Mouse (Mus musculus) limb, embryonic 15.5 days (tissue): Measurements from ENCODE around the gene Trabd2b. TPM values are rescaled to one million over a fixed set of nuclear protein-coding genes. Genes with fewer than 3 reads are reported as not detected.

ENCODE experiments used
- ATAC-seq: fragments of 200-750 bp; cut with Nextera tagmentation; 2 replicates; pipeline ENCODE4 v1.8.0; 2017; ENCODE audit warnings: low read depth, moderate TSS enrichment; ENCODE audit not compliant: insufficient number of reproducible peaks, low FRiP score, low TSS enrichment
- H3K27ac ChIP-seq: fragments of 300-500 bp; sonication (generic); 2 replicates; pipeline ENCODE4 v1.5.1; 2015; ENCODE audit warnings: moderate library complexity, mild to moderate bottlenecking, inconsistent platforms
- H3K27me3 ChIP-seq: fragments of 300-500 bp; sonication (generic); 2 replicates; pipeline ENCODE4 v1.6.1; 2015; ENCODE audit warnings: inconsistent platforms
- H3K36me3 ChIP-seq: fragments of 300-500 bp; sonication (generic); 2 replicates; pipeline ENCODE4 v1.6.1; 2015; ENCODE audit warnings: inconsistent platforms
- H3K4me1 ChIP-seq: fragments of 300-500 bp; sonication (generic); 2 replicates; pipeline ENCODE4 v1.6.1; 2015; ENCODE audit warnings: inconsistent platforms
- H3K4me2 ChIP-seq: fragments of 300-500 bp; sonication (generic); 2 replicates; pipeline ENCODE4 v1.6.1; 2015; ENCODE audit warnings: mild to moderate bottlenecking, inconsistent platforms
- H3K4me3 ChIP-seq: fragments of 300-500 bp; sonication (generic); 2 replicates; pipeline ENCODE4 v1.5.1; 2015; ENCODE audit warnings: mild to moderate bottlenecking, inconsistent platforms
- H3K9ac ChIP-seq: fragments of 300-500 bp; sonication (generic); 2 replicates; pipeline ENCODE4 v1.6.1; 2015; ENCODE audit warnings: inconsistent platforms
- H3K9me3 ChIP-seq: fragments of 300-500 bp; sonication (generic); 2 replicates; pipeline ENCODE4 v1.6.1; 2016; ENCODE audit warnings: inconsistent platforms
- WGBS: fragments of 180-500 bp; shearing (Covaris S2); methylation state at CpG from one replicate; pipeline ENCODE4 v1.1.7; 2015; 5-methylcytosine and 5-hydroxymethylcytosine counted together
- polyA plus RNA-seq: library from polyadenylated mRNA; unstranded; fragments of >200 nt; fragmentation: Nextera tagmentation; extraction: Ambion mirVana; gene quantifications from 2 replicates; pipeline ENCODE4 v1.2.1, GENCODE M21; 2015

Gene Trabd2b
- polyA plus RNA-seq, 1 experiment from 2014 or later, result 3.1 TPM

DNA sequence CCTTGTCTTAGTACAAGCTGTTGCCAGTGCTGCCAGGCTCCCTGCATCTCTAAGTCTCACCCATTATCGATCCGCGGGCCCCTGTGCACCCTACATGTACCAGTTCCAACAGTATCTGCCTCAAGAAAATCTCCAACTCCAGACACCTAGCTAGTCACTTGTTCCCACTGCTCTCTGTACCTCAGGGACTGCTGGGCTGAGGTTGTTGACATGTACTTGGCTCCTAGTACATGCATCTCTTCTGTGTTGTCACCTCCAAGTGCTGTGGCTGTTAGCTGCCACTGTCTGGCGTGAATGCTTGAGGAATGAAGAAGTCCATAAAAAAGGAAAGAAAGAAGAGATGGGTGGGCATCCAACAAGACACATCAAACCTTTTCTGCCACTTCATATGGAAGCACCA, 209.2 kb downstream of the Trabd2b start:
- H3K4me3 ChIP-seq, result no peak overlapping the region
- H3K27me3 ChIP-seq, result peaks cover 2% of the 10 kb centered on the region; the same call in 1 of the 2 replicates
- H3K9ac ChIP-seq, result no peak overlapping the region
- H3K36me3 ChIP-seq, result no peaks in the 10 kb centered on the region
- peaks cover 34% of the 10 kb centered on the region for H3K4me1 ChIP-seq
- no peaks in the 10 kb centered on the region for H3K9me3 ChIP-seq
- no peak for ATAC-seq
- H3K4me2 ChIP-seq, result no peak overlapping the region
- 93% methylated on average over 4 of the region's 4 CpGs for WGBS
- no peak overlapping the region for H3K27ac ChIP-seq

GRCm38 (mm10) chr4:114622929-114623328, 216.4 kb downstream of the Trabd2b start:
- Histone ChIP-seq H3K4me3 (no peak overlapping the region), H3K9me3 (no peaks in the 10 kb centered on the region), H3K27ac (no peak overlapping the region), H3K36me3 (no peaks in the 10 kb centered on the region), H3K9ac (no peak overlapping the region), H3K4me2 (no peak overlapping the region), H3K4me1 (peaks cover 28% of the 10 kb centered on the region), H3K27me3 (peaks cover 7% of the 10 kb centered on the region; the same call in 1 of the 2 replicates)
- no peak for ATAC-seq
- 69% methylated on average over 5 of the region's 5 CpGs for WGBS

- Histone ChIP-seq H3K4me1 (peaks cover 28% of the 10 kb centered on the region), H3K4me2 (no peak overlapping the region), H3K27me3 (peaks cover 7% of the 10 kb centered on the region; the same call in 1 of the 2 replicates), H3K9ac (no peak overlapping the region), H3K4me3 (no peak overlapping the region), H3K9me3 (no peaks in the 10 kb centered on the region), H3K27ac (peak overlapping the region; percentile 61), H3K36me3 (no peaks in the 10 kb centered on the region)
- WGBS, result 26% methylated on average over 3 of the region's 3 CpGs
- no peak for ATAC-seq
Observed at GRCm38 (mm10) chr4:114624114-114624910, 217.8 kb downstream of the Trabd2b start.

- Histone ChIP-seq H3K4me3 (no peak overlapping the region), H3K4me2 (no peak overlapping the region), H3K27me3 (peaks cover 7% of the 10 kb centered on the region; the same call in 1 of the 2 replicates), H3K9me3 (no peaks in the 10 kb centered on the region), H3K36me3 (no peaks in the 10 kb centered on the region), H3K4me1 (peaks cover 28% of the 10 kb centered on the region), H3K27ac (peak overlapping the region; percentile 28; the same call in 1 of the 2 replicates), H3K9ac (no peak overlapping the region)
- ATAC-seq, result no peak
- WGBS, result 35% methylated on average over 4 of the region's 4 CpGs
Observed at GRCm38 (mm10) chr4:114625357-114625756, 218.8 kb downstream of the Trabd2b start.

DNA sequence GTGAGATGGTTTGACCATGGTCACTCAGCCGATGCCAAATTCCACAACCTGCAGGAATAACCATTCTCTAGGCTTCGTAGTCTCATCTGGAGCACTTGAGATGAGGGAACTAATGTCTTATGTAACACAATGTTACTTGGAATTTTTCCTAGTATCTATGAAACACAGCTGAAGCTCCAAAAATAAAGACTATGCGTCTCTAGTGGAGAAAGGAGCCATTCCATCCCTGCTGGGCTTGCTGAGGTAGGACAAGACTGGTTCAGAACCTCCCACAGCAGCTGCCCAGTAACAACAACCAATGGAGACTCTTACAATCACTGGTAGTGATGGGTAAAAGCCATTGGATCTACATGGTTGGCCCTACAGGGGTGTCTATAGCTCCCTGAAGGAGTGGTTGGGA, 219.4 kb downstream of the Trabd2b start:
- peaks cover 28% of the 10 kb centered on the region for H3K4me1 ChIP-seq
- H3K4me2 ChIP-seq, result no peak overlapping the region
- no peak overlapping the region for H3K9ac ChIP-seq
- no peak overlapping the region for H3K4me3 ChIP-seq
- H3K36me3 ChIP-seq, result no peaks in the 10 kb centered on the region
- H3K27me3 ChIP-seq, result peaks cover 5% of the 10 kb centered on the region; the same call in 1 of the 2 replicates
- H3K9me3 ChIP-seq, result no peaks in the 10 kb centered on the region
- ATAC-seq, result no peak
- WGBS, result 67% methylated on average over 3 of the region's 3 CpGs
- H3K27ac ChIP-seq, result no peak overlapping the region

DNA sequence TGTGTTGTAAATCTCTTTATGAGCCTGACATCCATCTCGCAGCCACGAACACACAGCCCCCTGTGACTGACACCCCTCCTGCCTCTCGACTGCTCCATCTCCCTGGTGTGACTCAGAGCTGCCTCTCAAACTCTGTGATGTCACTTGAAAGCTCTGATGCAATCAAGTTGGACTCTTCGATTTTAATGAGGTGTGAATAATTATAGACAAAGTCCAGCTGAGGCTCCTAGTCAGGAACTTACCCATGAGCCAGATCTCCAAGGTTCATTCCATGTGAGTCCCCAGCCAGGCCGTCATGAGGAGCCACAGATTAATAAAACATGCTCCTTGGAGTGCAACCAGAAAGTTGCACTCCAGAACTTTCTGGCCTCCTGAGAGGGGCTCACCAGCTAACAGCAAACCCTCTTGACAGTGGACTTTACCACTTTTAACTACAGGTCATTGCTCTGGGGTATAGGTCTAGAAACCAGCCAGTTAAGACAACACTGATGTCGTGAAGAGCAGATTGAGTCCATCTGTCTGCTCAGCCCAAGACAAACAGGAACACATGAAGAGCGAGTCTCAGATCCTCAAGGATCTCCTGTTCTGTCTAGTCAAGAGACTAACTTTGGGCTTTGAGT, 221.3 kb downstream of the Trabd2b start:
- no peaks in the 10 kb centered on the region for H3K9me3 ChIP-seq
- peaks cover 28% of the 10 kb centered on the region for H3K4me1 ChIP-seq
- no peaks in the 10 kb centered on the region for H3K36me3 ChIP-seq
- H3K27me3 ChIP-seq, result peaks cover 10% of the 10 kb centered on the region; the same call in 1 of the 2 replicates
- 46% methylated on average over 7 of the region's 7 CpGs for WGBS
- no peak overlapping the region for H3K27ac ChIP-seq
- H3K4me2 ChIP-seq, result no peak overlapping the region
- H3K4me3 ChIP-seq, result no peak overlapping the region
- ATAC-seq, result no peak
- no peak overlapping the region for H3K9ac ChIP-seq

DNA sequence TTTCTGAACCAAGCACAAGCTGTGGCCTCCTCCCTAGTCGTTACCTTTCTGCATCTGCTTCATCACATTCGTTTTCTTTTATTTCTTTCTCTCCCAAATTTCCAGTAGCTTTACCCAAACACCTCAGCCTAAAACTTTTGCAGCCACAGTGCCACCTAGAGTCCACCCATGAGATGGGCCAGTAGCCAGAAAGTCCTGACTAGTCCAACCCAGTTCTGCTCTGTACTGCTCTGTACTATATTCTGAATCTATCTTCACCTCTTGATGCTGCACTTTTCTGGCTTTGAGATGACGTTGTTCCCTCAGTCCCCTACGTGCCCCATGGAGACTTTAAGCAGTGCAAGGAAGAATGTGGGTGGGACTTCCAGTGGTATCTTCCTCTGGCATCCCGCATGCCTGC, 229.4 kb downstream of the Trabd2b start:
- 26% methylated on average over 5 of the region's 5 CpGs for WGBS
- Histone ChIP-seq H3K9me3 (no peaks in the 10 kb centered on the region), H3K36me3 (no peaks in the 10 kb centered on the region), H3K27ac (no peak overlapping the region), H3K27me3 (peaks cover 60% of the 10 kb centered on the region), H3K9ac (no peak overlapping the region), H3K4me1 (no peaks in the 10 kb centered on the region), H3K4me3 (no peak overlapping the region), H3K4me2 (no peak overlapping the region)
- ATAC-seq, result no peak

- no peak for ATAC-seq
- Histone ChIP-seq H3K27me3 (peaks cover 59% of the 10 kb centered on the region), H3K4me3 (no peak overlapping the region), H3K4me1 (no peaks in the 10 kb centered on the region), H3K9me3 (no peaks in the 10 kb centered on the region), H3K36me3 (no peaks in the 10 kb centered on the region), H3K9ac (no peak overlapping the region), H3K27ac (no peak overlapping the region), H3K4me2 (no peak overlapping the region)
- WGBS, result 80% methylated on average over 1 of the region's 1 CpGs
Observed at GRCm38 (mm10) chr4:114636324-114636723, 229.8 kb downstream of the Trabd2b start.

DNA sequence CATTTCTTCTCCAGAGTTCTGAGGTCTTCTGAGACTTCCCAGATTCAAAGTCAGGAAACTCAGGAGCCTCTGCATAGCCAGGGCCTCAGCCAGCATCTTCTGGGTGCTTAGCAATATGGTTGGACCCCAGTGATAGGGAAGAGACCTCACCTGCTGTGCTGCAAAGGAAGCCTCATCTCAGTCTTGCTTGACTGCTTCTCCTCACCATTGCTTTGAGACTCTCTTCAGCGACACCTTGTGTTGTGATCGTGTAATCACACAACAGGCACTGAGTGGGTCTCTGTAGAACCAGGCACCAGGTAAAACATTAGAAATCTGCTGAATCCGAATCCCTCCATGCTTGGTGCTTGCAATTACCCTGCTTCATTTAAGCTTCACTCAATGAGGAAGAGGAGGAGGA, 230.6 kb downstream of the Trabd2b start:
- Histone ChIP-seq H3K27ac (no peak overlapping the region), H3K4me1 (no peaks in the 10 kb centered on the region), H3K4me2 (no peak overlapping the region), H3K27me3 (peaks cover 61% of the 10 kb centered on the region), H3K36me3 (no peaks in the 10 kb centered on the region), H3K9ac (no peak overlapping the region), H3K4me3 (no peak overlapping the region), H3K9me3 (no peaks in the 10 kb centered on the region)
- 7% methylated on average over 3 of the region's 3 CpGs for WGBS
- ATAC-seq, result no peak

DNA sequence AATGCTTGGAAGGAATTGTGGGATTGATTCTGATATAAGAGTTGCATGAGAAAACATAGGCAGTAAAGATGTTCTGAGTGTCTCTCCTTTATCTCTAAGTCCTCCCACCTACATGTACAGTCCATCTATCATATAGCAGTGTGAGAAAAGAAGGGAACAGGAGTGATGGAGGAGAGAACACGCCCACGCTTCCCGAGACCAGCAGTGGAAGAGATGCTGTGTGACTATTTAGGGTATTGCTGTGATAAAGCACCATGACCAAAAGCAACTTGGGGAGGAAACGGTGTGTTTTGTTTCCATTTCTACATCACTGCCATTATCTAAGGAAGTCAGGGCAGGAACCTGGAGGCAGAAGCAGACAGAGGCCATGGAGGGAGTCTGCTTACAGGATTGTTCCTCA, 235.9 kb downstream of the Trabd2b start:
- H3K4me2 ChIP-seq, result no peak overlapping the region
- WGBS, result 81% methylated on average over 4 of the region's 4 CpGs
- H3K27ac ChIP-seq, result no peak overlapping the region
- H3K36me3 ChIP-seq, result no peaks in the 10 kb centered on the region
- no peaks in the 10 kb centered on the region for H3K9me3 ChIP-seq
- ATAC-seq, result no peak
- peaks cover 78% of the 10 kb centered on the region for H3K27me3 ChIP-seq
- H3K9ac ChIP-seq, result no peak overlapping the region
- no peak overlapping the region for H3K4me3 ChIP-seq
- 0 out of 2 replicates have a peak, but pooled peaks cover 3% of the 10 kb centered on the region for H3K4me1 ChIP-seq

DNA sequence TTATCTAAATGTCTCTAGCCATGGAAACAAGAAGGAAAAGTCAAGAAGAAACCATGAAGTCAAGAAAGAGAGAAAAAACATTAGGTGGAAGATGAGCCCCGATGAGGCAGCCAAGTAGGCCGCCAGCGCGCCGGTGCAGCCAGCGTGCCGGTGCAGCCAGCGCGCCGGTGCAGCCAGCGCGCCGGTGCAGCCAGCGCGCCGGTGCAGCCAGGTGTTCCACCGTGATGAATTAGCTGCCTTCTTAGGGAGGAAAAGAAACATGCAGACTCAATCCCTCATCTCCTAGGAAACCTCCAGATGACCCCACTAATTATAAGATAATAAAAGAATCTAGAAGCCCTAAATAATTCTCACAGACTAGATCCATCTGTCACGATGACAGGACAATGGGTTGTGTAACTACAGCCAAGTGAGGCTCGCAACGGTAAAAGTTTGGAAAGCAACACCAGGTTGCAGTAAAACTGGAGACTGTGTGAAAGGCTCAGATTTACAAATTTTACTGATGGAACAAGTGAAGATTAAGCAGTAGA, 237.2 kb downstream of the Trabd2b start:
- no peaks in the 10 kb centered on the region for H3K36me3 ChIP-seq
- no peak overlapping the region for H3K4me3 ChIP-seq
- H3K9me3 ChIP-seq, result no peaks in the 10 kb centered on the region
- H3K27ac ChIP-seq, result no peak overlapping the region
- H3K27me3 ChIP-seq, result peaks cover 81% of the 10 kb centered on the region
- no peak overlapping the region for H3K9ac ChIP-seq
- peaks cover 7% of the 10 kb centered on the region for H3K4me1 ChIP-seq
- no peak overlapping the region for H3K4me2 ChIP-seq
- WGBS, result 33% methylated on average over 20 of the region's 20 CpGs
- no peak for ATAC-seq

GRCm38 (mm10) chr4:114645341-114645740, 238.8 kb downstream of the Trabd2b start:
- H3K36me3 ChIP-seq, result no peaks in the 10 kb centered on the region
- H3K4me3 ChIP-seq, result no peak overlapping the region
- ATAC-seq, result no peak
- no peak overlapping the region for H3K9ac ChIP-seq
- H3K4me2 ChIP-seq, result no peak overlapping the region
- H3K4me1 ChIP-seq, result peaks cover 9% of the 10 kb centered on the region
- no peak overlapping the region for H3K27ac ChIP-seq
- H3K9me3 ChIP-seq, result no peaks in the 10 kb centered on the region
- peaks cover 83% of the 10 kb centered on the region for H3K27me3 ChIP-seq
